Mouse (Mus musculus) thymus, postnatal 14 days (tissue): ENCODE measurements around the gene C2cd6.

Source experiments
- DNase-seq: peaks from one replicate; pipeline ENCODE4 v3.0.0; 2021

C2cd6 gene

GRCm38 (mm10) chr1:59094705-59095104 is at the start of gene C2cd6:
C2cd6 (minus strand) TSS chr1:59094900.
- DNase-seq, result no peak

- peak; percentile 83 for DNase-seq
Measured at GRCm38 (mm10) chr1:59142809-59143208, 48.1 kb upstream of the C2cd6 start.

GRCm38 (mm10) chr1:59134419-59134818 is 39.7 kb upstream of the C2cd6 start:
- DNase-seq, result no peak

- no peak for DNase-seq
Measured at GRCm38 (mm10) chr1:59128879-59129278, 34.2 kb upstream of the C2cd6 start.

DNA sequence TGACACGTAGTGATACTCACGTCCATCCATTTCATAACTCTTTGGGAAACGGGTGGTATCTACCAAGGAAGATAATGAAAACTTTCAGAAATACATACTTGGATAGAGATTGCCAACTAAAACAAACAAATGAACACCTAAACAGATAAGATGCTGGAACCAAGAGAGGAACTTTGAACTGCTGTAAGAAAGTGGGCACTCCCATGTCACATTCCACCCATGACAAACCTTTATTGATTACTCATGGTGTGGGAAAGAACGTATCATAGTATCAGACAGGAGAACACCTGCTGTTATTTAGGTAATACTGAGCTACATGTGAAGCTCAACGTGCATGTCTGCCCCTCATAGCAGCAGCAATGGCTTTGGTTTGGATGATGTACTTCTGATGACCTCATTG is 30.9 kb upstream of the C2cd6 start:
- DNase-seq, result no peak

GRCm38 (mm10) chr1:59119720-59120457 is 25.2 kb upstream of the C2cd6 start, which contains the start of gene Tmem237:
Tmem237 (minus strand) TSS chr1:59120408.
- peak; percentile 89 for DNase-seq

DNA sequence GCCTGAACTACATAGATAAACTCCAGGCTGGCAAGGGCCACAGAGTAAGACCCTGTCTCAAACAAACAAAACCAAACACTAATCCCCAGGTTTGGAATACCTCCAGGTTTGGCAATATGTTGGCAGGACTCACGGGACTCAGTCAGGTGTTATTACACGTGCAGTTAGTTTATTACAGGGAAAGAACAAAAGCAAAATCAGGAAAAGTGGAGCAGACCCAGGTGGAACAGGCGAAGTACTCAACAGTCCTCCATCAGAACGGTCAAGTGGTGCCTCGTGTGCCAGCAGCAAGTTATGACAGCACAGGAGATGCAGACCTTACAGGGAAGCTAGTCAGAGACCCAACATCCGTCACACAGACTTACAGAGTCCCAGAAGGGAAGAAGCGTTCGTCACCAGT is 15.8 kb upstream of the C2cd6 start:
- DNase-seq, result no peak

DNA sequence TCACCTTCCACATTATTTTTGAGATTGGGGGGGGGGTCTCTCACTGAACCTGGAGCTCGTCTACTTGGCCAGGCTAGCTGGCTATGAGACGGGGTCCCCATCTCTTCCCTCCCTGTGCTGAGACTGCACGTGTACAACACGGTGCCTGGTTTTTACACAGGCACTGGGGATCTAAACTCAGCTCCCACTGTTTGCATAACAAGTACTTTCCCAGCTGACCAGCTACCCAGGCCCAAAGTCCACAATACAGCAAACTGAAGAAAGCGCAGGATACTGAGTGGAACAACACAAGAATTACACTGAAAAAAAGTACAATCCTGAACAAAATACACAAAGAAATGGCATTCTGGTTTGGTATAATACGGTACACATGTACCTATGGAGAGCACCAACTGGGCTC is 7.4 kb upstream of the C2cd6 start:
- no peak for DNase-seq

- no peak for DNase-seq
Measured at GRCm38 (mm10) chr1:59101020-59101419, 6.3 kb upstream of the C2cd6 start.

GRCm38 (mm10) chr1:59070867-59071266 is 23.8 kb downstream of the C2cd6 start:
- peak; percentile 61 for DNase-seq

- no peak for DNase-seq
Measured at GRCm38 (mm10) chr1:59067976-59068375, 26.7 kb downstream of the C2cd6 start.

DNA sequence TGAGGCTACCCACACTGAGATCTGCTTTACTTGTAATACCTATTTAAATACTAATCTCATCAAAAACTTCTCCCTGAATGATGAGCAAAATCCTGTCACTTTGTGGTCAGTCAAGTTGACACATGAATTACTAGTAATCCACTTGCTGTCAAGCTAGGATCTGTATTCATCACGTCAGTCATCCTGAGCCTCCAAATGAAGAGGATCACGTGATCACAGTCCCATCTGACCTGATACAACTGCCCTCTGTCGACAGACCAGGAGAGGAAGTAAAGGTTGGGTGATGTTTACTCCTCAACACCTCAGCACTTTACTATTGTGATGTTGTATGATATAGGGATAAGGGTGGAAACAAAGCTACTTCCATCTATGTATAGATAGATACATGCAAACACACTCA is 31.0 kb downstream of the C2cd6 start:
- DNase-seq, result no peak

GRCm38 (mm10) chr1:59056955-59057354 is 37.7 kb downstream of the C2cd6 start:
- DNase-seq, result no peak

DNA sequence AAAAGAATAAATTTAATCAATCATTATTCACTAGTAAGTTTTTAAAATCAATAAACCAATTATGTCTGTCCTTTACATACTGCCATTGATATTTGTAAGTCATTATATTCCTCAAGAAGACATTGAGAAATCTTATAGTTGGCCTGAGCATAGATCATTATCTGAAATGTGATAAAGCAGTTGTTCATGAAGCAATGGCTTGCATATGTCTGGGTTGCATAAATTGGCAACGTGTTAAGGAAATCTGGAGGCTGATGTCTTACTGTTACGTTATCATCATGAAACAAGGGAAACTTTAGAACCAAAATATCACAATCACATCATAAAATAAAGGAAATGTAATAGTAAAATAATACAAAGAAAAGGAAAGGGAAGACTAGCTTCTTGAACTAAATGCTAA is 43.4 kb downstream of the C2cd6 start:
- DNase-seq, result no peak

DNA sequence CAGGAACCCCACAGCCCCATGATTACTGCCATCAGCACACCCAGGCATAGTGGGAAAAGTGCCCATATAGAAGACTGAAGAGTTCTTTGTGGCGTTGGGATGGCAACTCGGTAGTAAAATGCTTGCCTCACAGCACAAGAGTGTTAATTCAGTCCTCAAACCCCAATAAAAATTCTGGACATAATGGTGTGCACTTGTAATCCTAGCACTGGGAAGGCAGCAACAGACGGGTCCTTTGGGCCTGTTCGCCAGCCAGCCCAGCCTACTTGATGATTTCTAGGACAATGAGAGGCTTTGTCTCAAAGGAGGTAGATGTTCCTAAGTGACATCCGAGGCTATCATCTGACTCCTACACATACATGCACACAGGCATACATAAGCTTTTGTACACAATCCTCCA is 57.0 kb downstream of the C2cd6 start:
- DNase-seq, result no peak

DNA sequence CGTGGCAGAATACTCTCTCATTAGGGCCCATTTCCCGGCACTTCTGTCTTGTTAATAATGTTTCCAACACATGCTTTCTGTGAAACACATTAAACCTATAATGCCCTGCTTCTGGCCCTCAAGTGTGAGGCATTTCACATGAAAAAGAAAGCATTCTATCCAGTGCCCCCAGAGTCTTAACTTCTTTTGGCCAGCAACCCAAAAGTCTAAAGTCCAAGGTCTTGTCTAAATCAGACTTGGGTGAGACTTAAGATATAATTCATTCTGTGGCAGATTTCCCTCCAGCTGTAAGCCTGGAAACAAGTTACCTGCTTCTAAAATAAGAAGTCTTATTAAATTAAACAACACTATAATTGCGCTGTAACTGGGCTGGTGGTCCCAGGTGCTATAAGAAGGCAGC is 73.1 kb downstream of the C2cd6 start:
- DNase-seq, result no peak

DNA sequence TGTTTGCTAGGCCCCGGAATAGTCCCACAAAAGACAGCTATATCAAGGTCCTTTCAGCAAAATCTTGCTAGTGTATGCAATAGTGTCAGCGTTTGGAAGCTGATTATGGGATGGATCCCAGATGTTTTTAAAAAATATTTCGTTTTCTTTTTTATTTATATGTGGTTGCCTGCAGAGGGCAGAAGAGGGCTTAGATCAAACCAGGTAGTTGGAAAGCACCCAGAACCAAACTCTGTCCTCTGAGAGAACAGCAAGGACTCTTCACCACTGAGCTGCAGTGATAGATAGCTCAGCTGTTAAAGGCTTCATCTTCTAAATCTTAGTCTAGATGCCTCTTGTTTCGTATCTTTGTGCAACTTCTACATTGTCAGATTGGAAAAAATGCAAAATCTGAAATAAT is 85.5 kb downstream of the C2cd6 start:
- peak; percentile 25 for DNase-seq
